Mouse (Mus musculus): ENCODE measurements around the gene Tent4b.

Tent4b gene

DNA sequence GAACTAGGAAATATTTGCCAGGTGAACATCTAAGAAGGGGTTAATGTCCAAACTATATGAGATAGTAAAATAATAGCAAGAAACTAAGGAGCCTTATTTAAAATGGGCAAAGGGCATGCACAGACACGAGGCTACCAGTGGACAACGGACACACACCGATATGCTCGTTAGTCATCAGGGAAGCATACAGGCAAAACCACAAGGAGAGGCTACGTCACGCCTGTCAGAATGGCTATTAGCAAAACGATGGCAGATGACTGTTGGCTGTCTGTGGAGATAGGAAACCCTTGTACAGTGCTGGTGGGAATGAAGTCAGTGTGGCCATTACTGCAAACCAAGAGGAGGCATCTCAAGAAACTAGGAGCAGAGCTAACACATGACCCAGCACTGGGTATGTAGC lies 81.9 kb downstream of the Tent4b start:
- no peak for DNase-seq

DNA sequence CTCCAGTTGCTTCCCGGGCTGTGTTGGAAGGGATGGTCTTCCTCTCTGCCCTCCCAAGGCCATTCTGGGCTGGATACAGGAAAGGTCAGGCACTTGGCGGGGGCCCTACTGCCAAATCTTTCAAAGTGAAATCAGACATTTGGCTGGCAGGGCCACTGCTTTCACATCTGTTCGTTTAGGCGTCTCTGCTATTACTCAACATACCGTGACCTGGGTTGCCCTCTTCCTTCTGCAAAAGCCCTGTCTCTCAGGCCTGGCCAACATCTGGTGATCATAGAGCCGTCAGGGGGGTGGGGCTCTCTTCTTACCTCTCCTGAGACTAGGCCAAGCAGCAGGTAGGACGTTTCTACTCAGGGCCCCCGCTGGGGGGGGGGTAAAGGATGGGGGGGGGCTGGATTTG lies 83.7 kb downstream of the Tent4b start:
- DNase-seq, result no peak

- no peak for DNase-seq
Measured at GRCm38 (mm10) chr8:88283243-88284115, 84.5 kb downstream of the Tent4b start.

- DNase-seq, result no peak
Measured at GRCm38 (mm10) chr8:88284738-88285137, 85.7 kb downstream of the Tent4b start.

GRCm38 (mm10) chr8:88285469-88286356 lies 86.7 kb downstream of the Tent4b start:
- no peak for DNase-seq

DNA sequence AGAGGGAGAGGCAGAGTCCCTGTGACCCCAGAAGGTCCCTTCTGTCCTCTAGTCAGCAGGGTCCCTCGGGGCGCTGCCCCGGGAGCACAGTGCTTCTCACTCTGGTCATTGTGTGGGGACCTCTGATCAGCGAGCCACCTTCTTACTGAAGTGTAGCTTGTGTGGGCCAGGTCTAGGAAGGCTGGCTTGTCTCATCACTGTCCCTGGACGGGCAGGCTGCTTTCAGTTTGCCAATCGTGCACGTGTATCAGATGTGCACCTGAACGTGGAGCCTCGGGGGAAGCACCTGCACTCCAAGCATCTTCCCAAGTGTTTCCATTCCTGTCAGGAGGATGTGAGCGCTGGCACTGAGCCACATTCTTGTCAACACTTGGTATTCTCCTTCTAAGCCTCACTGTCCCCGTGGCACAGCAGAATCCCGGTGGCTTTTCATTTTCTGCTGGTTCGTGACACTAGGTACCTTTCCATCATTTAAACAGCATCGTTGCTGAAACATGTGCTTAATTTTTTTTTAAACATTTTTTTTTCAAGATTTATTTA lies 87.5 kb downstream of the Tent4b start:
- DNase-seq, result no peak

DNA sequence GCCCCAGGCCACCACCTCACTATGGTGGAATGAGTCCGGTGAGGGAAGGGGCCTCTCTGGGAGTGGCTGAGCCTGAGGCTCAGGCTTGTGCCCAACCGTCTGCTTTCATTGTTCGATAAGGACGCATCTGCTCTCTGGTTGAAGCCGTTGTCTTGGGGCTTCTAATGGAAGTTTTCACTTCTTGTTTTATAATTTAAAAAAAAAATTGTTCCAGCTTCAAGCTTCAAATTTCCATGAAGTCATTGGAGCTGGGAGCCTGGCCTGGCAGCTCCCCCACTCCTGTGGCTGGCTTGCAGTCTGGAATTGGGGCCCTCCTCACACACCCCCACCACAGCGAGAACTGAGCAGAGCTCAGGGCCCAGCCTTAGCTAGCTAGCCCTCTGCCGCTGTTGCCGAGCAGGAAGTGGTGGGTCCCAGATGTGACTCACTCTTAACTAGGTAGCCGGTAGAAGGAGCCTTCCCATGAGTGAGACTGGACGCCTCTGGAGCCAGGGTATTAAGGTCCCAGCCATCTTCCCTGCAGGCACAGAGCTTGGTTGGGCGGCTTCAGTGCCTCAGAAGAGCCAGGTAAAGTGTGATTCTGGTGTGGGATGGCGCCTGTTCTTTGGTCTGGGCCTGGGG lies 89.7 kb downstream of the Tent4b start:
- no peak for DNase-seq

DNA sequence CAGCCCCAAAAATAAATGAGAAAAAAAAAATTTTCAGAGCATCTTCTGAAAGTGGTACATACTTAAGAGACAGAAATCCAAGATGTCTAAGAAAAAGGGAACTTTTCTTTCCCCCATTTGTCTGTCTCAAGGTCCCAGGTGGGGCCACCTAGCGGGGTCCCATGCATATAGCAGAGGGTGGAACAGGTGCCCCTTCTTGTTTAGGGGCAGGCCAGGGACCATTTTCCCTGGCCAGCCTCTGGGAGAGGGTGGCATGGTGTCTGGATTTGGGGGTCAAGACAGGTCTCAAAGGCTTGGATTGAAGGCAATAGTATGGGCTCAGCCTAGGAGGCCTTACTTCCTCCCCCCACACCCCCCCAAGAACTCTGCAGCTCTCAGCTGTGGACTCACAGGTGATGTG lies 90.9 kb downstream of the Tent4b start:
- DNase-seq, result no peak

GRCm38 (mm10) chr8:88290326-88291304 lies 91.6 kb downstream of the Tent4b start:
- DNase-seq, result no peak

DNA sequence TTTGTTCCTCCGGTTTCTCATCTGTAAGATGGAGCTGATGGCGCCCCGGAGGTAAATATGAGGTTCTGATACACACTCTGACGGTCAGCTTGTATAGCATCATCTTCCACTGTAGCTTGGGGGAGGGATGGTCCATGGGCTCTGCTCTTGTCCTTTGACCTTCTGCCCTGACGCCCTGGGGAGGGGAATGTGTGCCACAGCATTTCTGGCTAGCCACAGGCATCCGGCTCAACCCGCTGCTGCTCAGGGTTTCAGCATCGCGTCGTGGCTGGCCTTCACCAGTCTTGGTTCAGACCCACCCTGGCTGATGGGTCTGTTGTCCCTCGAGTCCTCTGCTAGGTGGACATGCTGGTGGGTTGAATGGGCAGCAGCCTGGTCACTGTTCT lies 92.3 kb downstream of the Tent4b start:
- DNase-seq, result no peak

- no peak for DNase-seq
Measured at GRCm38 (mm10) chr8:88292926-88293325, 93.9 kb downstream of the Tent4b start.

GRCm38 (mm10) chr8:88293590-88294356 lies 94.8 kb downstream of the Tent4b start:
- no peak for DNase-seq

GRCm38 (mm10) chr8:88294977-88295376 lies 96.0 kb downstream of the Tent4b start:
- no peak for DNase-seq

DNA sequence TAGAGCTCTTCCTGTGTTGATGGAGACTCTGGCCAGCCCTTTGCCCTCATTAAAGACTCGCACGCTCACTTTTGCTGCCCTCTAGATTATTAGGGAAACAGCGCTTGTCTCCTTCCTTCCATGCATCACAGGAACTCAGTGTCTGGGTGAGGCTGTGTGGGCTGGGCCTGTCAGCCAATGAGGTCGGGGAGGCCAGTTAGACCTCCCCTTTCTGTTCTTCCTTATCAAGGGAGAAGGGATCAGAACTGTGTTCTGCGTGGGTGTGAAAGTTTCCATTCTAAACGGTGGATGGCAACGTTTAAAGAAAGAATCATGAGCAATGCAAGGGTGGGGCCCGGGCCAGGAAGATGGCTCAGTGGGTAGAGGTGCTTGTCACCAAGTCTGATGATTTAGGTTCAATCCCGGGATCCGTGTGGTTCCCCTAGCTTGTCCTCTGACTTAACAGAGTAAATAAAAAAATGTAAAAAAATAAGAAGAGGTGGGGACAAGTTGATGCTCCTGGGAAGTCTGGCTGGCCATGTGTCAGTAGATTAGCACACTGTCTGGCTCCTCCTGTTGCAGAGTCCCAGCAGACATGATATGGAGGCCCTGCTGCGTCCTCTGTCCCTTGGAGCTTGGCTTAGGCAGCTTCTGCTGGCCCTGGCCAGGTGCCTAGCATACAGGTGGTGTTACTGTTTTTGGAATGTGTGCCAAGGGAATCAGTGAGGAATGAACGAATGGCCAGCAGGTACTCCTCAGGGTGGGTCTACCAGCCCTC lies 99.1 kb downstream of the Tent4b start:
- DNase-seq, result peak; percentile 78

- no peak for DNase-seq
Measured at GRCm38 (mm10) chr8:88298733-88299103, 99.7 kb downstream of the Tent4b start.

DNA sequence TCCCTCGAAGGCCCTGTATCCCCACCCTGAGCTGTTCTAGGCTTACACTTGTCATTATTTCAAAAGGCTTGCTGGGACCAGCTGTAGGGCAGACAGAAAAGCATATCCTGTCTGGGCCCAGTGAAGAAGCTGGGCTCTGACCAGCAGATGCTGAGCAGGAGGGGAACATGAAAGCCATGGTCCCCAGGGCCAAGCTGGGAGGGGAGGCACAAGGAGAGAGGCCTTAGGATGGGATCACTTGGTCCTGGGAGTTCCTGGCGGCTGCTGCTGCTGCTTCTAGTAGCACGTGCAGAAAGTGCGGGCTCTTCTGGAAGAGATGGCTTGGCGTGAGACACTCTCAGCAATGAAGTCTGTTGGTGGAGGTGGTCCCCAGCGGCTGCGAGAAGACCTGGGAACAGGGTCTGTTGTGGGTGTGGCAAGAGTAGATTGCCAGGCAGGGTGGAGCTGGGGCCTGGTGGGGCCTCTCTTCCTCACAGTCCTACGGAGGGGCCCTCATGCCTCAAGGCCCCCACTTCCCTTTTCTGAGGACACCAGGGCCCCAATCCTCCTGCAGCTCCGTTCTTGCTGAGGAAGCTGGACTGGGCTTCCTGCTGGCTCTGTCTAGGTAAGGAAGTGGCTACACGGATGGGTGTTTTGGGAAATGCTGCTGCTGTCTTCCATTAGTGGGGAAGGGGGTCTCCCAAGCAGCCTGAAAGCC lies 101.0 kb downstream of the Tent4b start:
- DNase-seq, result no peak

DNA sequence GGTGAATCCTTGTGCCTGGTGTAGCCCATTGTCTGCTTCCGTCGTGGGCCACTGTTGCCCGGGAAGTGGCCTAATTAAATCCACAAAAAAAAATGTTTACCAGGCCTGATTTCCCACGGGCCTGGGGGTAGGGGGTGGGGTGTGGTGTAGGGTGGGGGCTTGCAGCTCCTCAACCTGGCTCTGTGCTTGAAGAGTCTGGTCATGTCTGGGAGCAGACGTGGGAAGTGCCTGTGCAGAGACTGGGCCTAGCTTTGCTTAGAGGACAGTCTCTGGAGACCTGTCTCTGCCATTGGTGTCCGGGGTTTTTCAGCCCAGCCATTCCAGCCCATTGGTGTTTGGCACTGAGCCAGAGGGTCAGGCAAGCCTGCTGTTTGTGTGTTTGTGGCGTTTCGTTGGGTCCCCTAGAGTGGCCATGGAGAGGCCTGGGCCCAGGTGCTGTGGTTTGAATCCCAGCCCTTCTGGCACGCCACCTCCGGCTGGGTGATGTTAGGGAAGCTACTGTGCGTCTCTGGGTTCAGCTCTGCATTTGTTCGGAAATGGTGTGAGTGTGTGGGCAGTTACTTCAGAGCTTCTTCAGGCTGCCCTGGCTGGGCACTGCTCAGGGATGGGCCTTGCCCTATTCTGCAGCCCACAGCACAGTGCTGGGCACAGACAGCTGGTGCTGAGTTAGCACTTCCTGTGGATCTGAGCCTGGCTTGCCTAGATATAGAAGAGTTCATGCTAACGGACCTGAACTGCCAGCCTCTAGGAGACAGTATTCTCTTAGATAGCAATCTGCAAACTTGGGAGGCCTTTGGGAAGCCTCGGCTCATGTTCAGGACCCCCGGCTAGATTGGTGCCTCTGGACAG lies 102.8 kb downstream of the Tent4b start:
- DNase-seq, result no peak

GRCm38 (mm10) chr8:88305814-88306213 lies 106.8 kb downstream of the Tent4b start:
- no peak for DNase-seq

- DNase-seq, result no peak
Measured at GRCm38 (mm10) chr8:88306511-88306910, 107.5 kb downstream of the Tent4b start.
